Mouse (Mus musculus): Measurements from ENCODE around the gene Prr15.

Prr15 gene

DNA sequence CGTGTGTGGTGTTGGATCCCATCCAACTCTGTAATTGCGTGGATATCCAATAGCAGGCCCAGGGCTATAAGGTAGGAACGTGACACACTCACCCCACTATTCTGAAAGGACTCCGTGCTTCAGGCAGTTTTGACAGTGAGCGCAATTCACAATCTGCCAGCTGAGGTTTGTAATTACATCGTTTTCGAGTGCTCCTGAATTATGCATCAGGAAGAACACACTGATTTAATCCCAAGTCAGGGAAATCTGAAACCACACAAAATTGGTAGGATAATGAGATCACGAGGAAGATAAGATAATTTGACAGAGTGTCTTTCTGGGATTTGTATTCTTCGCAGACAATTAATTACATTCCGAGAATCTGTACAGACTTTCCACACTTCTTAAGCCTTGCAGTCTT is 6.1 kb downstream of the Prr15 start:
- no peak for DNase-seq (ENCODE audit: low spot score in 2 of 2)

DNA sequence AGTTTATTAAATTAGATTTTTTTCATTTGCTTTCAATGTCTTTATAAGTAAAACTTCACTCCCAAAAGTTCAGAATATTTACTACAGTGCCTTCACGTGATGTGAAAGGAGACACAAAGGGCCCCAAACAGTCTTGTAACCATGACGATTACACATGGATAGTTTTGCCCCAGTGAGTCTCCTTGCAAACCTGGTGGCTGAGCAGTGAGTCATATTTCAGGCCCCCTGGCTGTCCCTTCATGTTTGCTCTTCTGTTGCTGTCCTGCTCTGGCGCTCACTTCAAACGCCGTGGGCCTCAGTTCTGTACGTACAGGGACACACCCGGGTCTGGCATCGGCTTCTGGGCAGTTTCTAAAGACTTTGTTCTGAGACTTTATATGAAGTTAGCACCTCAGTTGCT is 6.6 kb downstream of the Prr15 start:
- DNase-seq (ENCODE audit: low spot score in 2 of 2) = no peak

DNA sequence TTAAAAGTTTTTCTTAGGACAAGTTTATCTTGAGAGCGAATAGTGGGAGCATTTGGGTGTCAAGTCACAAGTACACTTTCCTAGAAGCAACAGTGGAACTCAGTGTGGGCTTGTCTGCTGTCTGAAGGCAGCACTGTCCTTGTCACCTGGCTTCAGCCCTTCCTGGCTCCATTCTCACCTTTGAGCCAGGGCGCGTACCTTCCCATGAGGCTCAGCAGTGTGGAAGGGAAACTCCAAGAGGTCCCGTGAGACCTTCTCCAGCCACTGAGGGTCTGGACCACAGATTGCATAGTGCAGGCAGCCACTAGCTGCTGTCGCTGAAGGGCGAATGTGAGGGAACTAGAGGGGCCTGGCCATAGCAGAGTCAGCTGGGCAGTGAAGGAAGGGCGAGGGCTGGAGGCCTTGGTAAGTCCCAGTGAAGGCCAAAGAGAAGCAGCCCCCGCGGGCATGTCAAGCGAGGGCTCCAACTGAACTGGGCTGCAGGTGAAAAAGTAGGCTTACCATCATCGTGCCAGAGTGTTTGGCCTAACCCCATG is 7.5 kb downstream of the Prr15 start:
- no peak for DNase-seq (ENCODE audit: low spot score in 2 of 2)

DNA sequence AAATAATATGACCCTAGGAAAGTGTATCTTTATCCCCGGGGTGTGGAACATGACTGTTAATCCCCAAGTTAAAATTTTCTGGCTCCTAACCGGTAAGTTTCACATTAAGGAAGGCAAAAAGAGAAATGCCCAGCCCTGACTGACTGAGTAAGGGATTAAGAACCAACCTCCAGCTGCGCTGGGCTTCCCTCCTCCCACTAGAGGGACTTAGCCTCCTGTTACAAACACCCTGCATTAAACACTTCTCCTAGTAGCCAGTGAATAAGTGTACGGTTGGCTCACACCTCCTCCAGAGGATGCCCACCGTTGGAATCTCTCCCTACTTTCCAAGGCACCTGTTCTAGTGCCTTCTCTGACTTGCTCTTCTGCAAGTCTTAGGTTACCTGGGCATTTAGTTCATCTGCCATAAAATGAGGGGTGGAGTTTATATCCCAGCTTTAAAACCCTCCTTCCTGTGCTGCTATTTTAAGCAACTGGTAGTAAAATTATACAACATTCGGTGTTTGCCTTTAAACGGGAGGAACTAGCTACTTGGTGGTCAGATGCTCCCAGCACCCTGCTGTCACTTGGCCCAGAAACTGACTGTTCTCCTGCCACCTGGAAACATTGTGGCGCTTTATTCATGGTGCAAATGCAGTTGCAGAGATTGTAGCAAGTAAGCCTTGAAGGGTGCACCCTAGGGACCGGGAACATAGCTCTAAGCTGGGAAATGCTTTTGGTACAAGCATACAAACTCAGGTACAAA is 8.2 kb downstream of the Prr15 start:
- no peak for DNase-seq (ENCODE audit: low spot score in 2 of 2)

DNA sequence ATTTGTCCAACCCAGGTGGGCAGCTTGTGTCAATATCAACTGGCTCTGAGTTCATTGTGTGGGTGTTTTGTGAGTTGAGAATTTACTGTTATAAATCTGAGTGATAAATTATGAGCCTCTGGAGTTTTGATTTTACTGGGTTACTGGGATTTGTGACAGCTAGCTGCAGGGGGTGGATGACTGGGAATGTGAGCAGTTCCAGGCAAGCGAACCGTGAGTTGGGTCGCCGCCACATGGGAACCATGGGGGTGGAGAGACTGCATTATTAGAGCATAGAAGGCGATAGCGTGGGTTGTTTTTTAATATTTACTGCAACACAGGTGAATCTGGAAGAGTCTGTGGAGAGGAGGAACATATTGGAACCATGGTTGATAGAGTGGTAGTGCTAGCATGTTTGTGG is 11.7 kb downstream of the Prr15 start:
- DNase-seq (ENCODE audit: low spot score in 2 of 2) = no peak

DNA sequence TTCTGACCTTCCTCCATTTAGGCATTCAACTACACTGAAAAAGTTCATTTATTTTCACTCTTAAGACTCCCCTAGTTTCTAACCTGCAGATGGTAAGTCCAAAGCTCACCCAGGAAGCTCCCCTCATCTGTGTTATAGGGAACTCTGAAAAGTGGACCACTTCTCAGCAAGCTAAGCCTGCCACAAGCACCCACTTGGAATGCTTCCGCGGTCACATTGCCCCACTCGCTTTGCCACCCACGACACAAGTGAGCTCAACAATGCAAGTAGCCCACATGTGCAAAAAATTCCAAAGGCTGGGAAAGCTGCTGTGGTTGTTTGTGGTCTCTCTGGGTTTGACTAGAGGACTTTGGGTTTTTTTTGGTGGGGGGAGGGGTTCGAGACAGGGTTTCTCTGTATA is 15.5 kb downstream of the Prr15 start:
- no peak for DNase-seq (ENCODE audit: low spot score in 2 of 2)

DNA sequence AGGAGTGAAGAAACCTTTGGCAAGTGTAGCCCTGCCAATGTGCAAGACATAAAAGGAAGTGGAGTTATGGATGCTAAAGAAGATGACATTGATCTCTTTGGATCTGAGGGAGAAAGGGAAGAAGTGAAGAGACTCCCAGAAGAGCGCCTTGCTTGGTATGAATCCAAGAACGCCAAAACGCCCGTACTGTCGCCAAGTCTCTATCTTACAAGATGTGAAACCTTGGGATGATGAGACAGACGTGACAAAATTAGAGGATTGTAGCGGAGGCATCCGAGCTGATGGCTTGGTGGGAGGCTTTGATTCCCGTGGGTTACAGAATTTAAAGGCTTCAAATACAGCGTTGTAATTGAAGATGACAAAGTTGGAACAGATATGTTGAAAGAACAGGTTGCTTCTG is 16.6 kb downstream of the Prr15 start:
- no peak for DNase-seq (ENCODE audit: low spot score in 2 of 2)

DNA sequence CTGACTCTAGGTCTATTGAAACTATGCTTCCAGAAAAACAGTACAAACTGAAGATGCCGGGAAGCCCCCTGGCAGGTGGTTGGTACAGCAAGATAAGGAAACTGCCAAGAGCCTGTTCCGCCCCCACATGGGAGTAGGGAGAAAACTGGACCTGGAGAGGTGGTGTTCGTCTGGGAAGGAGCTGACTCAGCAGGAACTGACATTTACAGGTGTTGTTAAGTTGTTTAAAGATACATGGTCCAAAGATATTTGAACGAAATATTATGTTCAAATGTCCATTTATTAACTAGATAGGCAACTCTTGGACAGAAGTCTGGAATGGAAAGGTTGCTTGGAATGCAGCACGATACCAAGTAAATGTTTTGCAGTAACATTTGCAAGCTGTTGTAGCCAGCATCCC is 26.2 kb downstream of the Prr15 start:
- no peak for DNase-seq (ENCODE audit: low spot score in 2 of 2)

DNA sequence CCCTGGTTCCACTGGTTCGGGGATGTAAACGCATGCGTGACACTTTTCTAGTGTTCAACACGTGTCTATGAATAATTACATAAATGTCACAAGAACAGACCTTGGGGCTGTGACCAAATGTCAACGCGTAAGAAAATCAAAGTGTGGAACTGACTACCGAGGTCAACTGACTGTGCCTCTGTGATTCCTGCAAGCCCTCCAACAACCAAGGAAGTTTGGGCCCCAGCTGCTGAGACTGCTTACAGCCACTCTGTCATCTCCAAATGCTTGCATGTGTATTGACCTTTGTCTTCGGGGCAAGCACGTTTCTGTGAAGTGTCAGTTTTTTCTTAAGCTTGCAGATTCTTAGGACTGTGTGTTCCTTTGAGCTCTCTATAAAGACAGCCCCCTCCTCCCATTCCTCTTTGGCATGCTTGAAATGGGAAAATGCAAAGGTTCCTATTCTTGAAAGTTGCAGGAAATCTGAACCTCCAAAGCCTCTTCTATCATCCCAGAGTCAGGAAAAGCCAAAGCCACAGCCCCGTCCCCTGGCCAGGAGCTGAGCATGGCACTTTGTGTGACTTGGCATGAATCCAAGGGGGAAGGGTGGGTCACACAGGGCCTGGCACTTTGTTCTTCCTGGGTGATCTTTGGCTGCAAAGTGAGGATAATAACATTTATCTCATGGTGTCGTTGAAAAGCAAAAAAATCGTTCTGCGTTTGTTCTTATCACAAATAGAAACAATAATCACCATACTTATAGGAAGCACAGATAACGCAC is 27.5 kb downstream of the Prr15 start:
- no peak for DNase-seq (ENCODE audit: low spot score in 2 of 2)

DNA sequence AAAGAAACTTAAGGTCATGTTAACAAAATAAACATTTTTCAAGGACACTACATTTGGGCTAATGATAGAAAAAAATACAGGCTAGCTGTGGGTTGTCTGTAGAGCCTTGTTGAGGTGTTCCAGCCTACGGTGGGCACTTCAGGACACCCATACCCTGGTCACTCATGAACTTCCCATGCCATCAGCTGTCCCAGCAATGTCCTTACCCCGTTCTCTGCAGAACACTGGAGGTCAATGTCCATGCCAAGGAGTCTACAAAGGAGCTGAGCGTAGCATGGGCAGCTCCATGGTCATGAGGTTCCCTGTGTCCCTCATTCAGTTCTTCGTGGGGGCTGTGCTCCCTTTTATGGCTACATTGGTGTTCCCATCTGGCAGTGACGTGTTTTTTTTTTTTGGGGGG is 28.1 kb downstream of the Prr15 start:
- no peak for DNase-seq (ENCODE audit: low spot score in 2 of 2)

DNA sequence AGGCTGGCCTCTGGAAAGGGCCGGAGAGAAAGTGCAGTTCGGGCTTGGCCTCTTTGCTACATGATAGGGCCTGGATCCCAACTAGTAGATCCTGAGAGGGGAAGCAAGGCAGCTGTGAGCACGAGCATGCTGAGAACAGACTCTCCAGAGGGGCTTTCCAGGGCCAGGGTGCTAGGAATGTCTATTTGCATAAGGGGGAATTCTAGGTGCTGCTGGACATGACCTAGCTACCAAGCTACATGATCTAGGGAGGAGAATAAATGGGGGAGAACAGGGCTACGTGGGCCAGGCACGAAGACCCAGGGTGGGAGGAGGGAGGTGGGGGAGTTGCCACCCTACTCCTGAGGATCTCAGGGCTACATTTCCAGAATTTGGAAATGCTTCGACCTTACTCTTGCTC is 30.0 kb downstream of the Prr15 start:
- DNase-seq (ENCODE audit: low spot score in 2 of 2) = no peak

DNA sequence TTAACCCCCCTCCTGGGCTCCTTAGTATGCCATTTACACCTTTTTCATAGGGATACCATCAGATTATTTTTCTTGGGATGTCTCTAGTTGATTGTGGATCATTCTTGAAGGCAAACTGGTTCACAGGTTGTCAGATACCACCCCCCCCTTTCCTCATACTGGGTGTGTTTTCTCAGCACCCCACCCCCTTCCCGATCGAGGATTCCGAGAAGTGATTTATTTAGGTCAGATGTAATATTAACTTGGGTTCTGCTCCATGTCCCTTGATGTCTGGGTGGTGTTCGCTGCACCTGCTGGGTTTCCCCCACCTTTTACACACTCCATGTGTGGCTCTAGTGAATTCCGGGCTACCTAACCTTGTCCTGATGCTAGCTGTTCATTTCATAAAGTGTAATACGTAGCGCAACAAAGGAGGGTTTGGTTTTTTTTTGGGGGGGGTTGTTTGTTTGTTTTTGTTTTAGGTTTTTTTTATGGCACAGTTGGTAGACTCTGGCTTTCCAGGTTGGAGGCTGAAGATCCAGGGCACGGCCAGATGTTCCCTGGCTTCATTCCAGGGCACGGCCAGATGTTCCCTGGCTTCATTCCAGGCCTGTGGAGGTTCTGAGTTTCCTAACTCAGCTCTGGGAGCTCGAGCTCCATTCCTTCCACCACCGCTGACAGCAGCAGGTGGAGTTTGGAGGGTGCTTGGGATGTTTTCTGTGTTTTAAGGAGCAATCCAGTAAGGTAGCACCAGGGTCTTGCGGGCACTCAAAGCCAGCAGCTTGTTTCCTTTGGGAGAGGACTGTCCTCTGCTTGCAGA is 37.1 kb downstream of the Prr15 start:
- DNase-seq (ENCODE audit: low spot score in 2 of 2) = no peak

DNA sequence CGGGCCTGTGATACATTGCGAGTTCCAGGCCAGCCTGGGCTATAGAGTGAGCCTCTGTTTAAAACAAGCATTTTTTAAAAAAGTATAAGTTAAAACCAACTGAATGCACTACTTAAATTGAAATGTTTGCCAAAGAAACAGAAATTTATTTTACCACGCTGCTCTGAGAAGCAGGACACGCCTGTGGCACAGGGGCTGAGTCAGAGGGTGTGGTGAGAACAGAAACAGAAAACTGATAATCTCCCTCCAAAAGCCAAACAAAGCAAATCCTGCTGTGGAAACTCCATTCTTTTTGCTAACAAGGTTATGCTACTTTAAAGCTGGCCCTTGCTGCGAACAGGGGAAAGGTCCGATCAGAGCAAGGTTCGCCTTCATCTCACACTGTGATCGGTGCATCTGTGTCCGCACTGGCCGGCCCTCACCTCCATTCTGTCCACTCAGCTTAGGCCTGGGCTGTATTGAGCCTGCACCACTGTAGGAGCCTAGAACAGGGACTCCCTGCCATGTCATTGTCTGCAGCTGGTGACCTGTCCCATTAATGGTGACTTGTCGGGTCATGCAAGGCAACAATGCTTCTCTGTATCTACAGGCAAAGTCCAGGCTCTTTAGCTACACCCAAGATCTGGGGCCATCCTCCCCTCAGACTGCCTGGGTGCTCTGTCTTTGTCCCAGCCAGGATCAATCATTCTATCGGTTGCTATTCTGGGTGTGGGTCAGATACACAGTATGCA is 38.9 kb downstream of the Prr15 start:
- DNase-seq (ENCODE audit: low spot score in 2 of 2) = no peak

DNA sequence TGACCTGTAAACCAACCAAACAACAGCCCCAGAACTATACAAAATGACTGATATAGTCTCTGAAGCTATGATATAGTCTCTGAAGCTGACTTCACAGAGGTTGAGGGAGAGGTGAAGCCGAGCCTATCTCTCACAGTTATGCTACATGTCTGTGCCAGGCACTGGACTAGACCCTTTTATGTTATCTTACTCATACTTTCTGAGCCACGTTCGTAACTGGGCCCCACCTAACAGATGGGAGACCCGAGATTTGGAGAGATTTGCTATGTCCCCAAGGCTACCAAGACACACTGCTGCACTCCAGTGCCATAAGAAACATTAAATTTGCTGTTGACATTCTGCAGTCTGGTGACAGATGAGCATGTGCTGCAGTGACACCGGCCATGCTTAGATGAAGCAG is 41.0 kb downstream of the Prr15 start:
- no peak for DNase-seq (ENCODE audit: low spot score in 2 of 2)

DNA sequence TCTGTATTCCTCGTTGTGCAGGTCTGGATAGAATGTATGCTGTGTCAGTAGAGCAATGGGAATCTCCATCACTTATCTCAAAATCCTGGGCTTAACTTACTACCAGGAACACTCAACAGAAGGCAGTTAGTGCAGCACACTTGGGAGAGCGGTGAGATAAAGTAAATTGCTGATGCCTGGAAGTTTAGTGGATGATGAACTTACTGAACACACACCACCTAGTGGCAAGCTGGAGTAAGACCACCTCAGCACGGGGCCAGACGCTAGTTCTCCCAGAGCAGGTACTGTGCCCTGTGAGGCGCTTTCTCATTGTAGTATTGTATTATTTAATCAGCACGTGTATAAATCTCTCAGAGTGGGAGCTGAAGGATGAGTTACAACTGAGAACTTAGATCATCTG is 42.4 kb downstream of the Prr15 start:
- peak in 1 of 2 experiments; percentile 41 for DNase-seq (ENCODE audit: low spot score in 2 of 2)

DNA sequence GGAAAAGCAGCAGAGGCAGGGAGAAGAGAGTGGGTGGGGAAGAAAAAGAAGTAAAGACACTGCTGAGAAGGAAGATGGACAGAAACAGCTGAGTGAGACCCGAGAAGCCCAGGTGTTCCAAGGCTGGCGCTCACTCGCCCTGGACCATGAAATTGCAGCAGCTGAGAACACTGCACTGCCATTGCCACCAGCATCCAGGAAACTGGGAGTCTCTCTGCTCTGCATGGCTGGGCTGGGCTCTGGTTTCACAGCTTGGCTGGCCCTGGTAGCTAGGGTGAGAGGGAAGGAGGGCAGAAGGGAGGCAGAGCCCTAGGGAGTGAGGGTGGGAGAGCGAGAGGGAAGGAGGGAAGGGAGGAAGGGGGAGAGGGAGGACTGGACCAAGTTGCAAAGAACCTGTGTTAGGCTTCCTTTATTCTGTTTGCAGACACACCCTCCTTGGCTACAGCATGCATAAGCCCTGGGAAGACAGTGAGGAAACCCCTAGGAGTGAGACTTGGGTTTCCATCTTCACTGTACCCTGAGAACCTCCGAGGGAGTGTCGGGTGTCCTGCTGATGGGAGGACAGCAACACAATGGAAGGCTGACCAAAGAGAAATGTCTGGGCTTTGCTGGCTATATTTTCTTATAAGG is 44.4 kb downstream of the Prr15 start:
- DNase-seq (ENCODE audit: low spot score in 2 of 2) = no peak

DNA sequence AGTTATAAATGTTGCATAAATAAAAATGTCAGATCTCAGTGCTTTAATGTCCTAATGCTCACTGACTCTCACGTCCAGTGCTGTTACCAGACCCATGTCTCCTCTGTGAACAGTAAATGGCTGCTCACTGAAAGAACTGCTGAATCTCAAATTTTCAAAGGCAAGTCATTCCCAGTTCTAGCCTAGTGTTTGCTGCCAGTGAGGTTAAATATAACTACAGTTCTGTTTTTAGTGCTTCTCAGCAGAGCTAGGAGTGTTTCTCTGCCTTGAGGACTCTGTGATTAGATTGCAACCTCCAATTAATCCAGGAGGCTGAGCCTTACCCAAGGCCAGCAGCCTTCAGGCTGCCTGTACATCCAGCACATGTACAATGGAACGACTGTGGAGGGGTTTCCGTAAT is 46.2 kb downstream of the Prr15 start:
- DNase-seq (ENCODE audit: low spot score in 2 of 2) = no peak

DNA sequence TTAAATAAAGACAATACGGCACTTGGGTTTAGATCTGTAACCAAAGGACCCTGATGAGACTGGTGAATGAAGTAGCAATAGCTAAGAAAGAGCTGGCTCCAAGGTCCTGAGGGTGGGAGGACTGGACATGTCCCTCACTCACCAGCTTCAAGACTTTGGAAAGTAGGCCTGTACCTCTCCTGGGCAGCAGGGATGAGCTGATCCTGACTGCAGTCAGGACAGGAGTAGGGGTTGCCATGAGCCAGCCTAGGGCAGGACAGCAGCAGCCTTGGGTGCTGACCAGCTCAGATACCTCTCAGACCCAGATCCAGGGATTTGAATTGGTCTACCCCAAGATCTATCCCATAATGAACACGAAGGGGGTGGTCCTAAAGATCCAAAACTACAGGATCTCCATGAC is 53.7 kb downstream of the Prr15 start:
- DNase-seq (ENCODE audit: low spot score in 2 of 2) = no peak
